Mouse (Mus musculus) neural tube, embryonic 11.5 days (tissue): ENCODE results near the gene Fanci. TPM values are rescaled to one million over a fixed set of nuclear protein-coding genes. Genes with fewer than 3 reads are reported as not detected.

ENCODE experiments used
- ATAC-seq: fragments of 200-750 bp; cut with Nextera tagmentation; 2 replicates; pipeline ENCODE4 v1.8.0; 2017; ENCODE audit warnings: moderate number of reproducible peaks, mild to moderate bottlenecking, moderate TSS enrichment, moderate library complexity; ENCODE audit not compliant: insufficient read depth, low FRiP score, low TSS enrichment
- DNase-seq: peaks from one replicate; pipeline ENCODE4 v3.0.0-alpha.2; 2015; ENCODE audit warnings: low spot score
- H3K27ac ChIP-seq: fragments of 300-500 bp; sonication (generic); 2 replicates; pipeline ENCODE4 v1.5.1; 2014; ENCODE audit warnings: low read depth, mild to moderate bottlenecking, low read length
- H3K27me3 ChIP-seq: fragments of 300-500 bp; sonication (generic); 2 replicates; pipeline ENCODE4 v1.6.1; 2014; ENCODE audit warnings: mild to moderate bottlenecking, low read length, mixed read lengths; ENCODE audit not compliant: control insufficient read depth, insufficient read depth
- H3K36me3 ChIP-seq: fragments of 300-500 bp; sonication (generic); 2 replicates; pipeline ENCODE4 v1.6.1; 2014; ENCODE audit warnings: mild to moderate bottlenecking, low read length, moderate library complexity, mixed read lengths; ENCODE audit not compliant: control insufficient read depth, insufficient read depth
- H3K4me1 ChIP-seq: fragments of 300-500 bp; sonication (generic); 2 replicates; pipeline ENCODE4 v1.6.1; 2014; ENCODE audit warnings: low read length, mixed read lengths; ENCODE audit not compliant: control insufficient read depth, insufficient read depth
- H3K4me2 ChIP-seq: fragments of 300-500 bp; sonication (generic); 2 replicates; pipeline ENCODE4 v1.6.1; 2014; ENCODE audit warnings: low read depth, mild to moderate bottlenecking, moderate library complexity
- H3K4me3 ChIP-seq: fragments of 300-500 bp; sonication (generic); 2 replicates; pipeline ENCODE4 v1.5.1; 2014; ENCODE audit warnings: low read depth, low read length
- H3K9ac ChIP-seq: fragments of 300-500 bp; sonication (generic); 2 replicates; pipeline ENCODE4 v1.6.1; 2014; ENCODE audit warnings: mild to moderate bottlenecking, low read length
- H3K9me3 ChIP-seq: fragments of 300-500 bp; sonication (generic); 2 replicates; pipeline ENCODE4 v1.6.1; 2016; ENCODE audit warnings: low read length; ENCODE audit not compliant: control insufficient read depth
- WGBS: fragments of 180-500 bp; shearing (Covaris S2); extraction: QIAGEN DNeasy Blood & Tissue Kit; methylation state at CpG from one replicate; pipeline ENCODE4 v1.1.7; 2014; 5-methylcytosine and 5-hydroxymethylcytosine counted together
- polyA plus RNA-seq: library from polyadenylated mRNA; unstranded; fragments of >200 nt; fragmentation: Nextera tagmentation; extraction: Ambion mirVana; gene quantifications from 2 replicates; pipeline ENCODE4 v1.2.1, GENCODE M21; 2014

Fanci gene
- polyA plus RNA-seq, 1 experiment from 2014 or later = 16.5 TPM

- no peak overlapping the region for H3K9ac ChIP-seq
- DNase-seq (no peak), ATAC-seq (no peak)
- H3K9me3 ChIP-seq = no peaks in the 10 kb centered on the region
- no peaks in the 10 kb centered on the region for H3K36me3 ChIP-seq
- no peak overlapping the region for H3K4me2 ChIP-seq
- no peak overlapping the region for H3K27ac ChIP-seq
- no peaks in the 10 kb centered on the region for H3K27me3 ChIP-seq
- 96% methylated on average over 7 of the region's 7 CpGs for WGBS
- no peak overlapping the region for H3K4me3 ChIP-seq
- peaks cover 7% of the 10 kb centered on the region; the same call in 1 of the 2 replicates for H3K4me1 ChIP-seq
These were observed 2.2 kb downstream of the Fanci start for GRCm38 (mm10) chr7:79393924-79394323.

GRCm38 (mm10) chr7:79394666-79395065 is 2.9 kb downstream of the Fanci start:
- Histone ChIP-seq H3K4me1 (peaks cover 7% of the 10 kb centered on the region; the same call in 1 of the 2 replicates), H3K9ac (no peak overlapping the region), H3K9me3 (no peaks in the 10 kb centered on the region), H3K36me3 (no peaks in the 10 kb centered on the region), H3K4me2 (no peak overlapping the region), H3K4me3 (no peak overlapping the region), H3K27me3 (no peaks in the 10 kb centered on the region), H3K27ac (no peak overlapping the region)
- no peak for DNase-seq
- 60% methylated on average over 7 of the region's 7 CpGs for WGBS
- no peak for ATAC-seq

- Histone ChIP-seq H3K36me3 (no peaks in the 10 kb centered on the region), H3K27ac (no peak overlapping the region), H3K27me3 (no peaks in the 10 kb centered on the region), H3K9ac (no peak overlapping the region), H3K4me2 (no peak overlapping the region), H3K9me3 (no peaks in the 10 kb centered on the region), H3K4me3 (no peak overlapping the region), H3K4me1 (peaks cover 7% of the 10 kb centered on the region; the same call in 1 of the 2 replicates)
- 87% methylated on average over 7 of the region's 7 CpGs for WGBS
- DNase-seq = no peak
- no peak for ATAC-seq
These were observed 3.5 kb downstream of the Fanci start for GRCm38 (mm10) chr7:79395186-79395585.

GRCm38 (mm10) chr7:79397446-79397963 is 5.8 kb downstream of the Fanci start:
- ATAC-seq = no peak
- 39% methylated on average over 10 of the region's 10 CpGs for WGBS
- no peak overlapping the region for H3K9ac ChIP-seq

GRCm38 (mm10) chr7:79398426-79398825 is 6.7 kb downstream of the Fanci start:
- Histone ChIP-seq H3K27ac (no peak overlapping the region), H3K4me3 (no peak overlapping the region), H3K4me1 (no peaks in the 10 kb centered on the region), H3K27me3 (no peaks in the 10 kb centered on the region), H3K36me3 (no peaks in the 10 kb centered on the region; the same call in 1 of the 2 replicates), H3K9ac (no peak overlapping the region), H3K9me3 (no peaks in the 10 kb centered on the region), H3K4me2 (no peak overlapping the region)
- ATAC-seq (no peak), DNase-seq (no peak)
- WGBS = 86% methylated on average over 8 of the region's 8 CpGs

More at GRCm38 (mm10) chr7:79397446-79397963, 5.8 kb downstream of the Fanci start:
- Histone ChIP-seq H3K36me3 (no peaks in the 10 kb centered on the region), H3K4me2 (no peak overlapping the region), H3K27ac (no peak overlapping the region), H3K27me3 (no peaks in the 10 kb centered on the region), H3K4me1 (0 out of 2 replicates have a peak, but pooled peaks cover 3% of the 10 kb centered on the region), H3K9me3 (no peaks in the 10 kb centered on the region), H3K4me3 (no peak overlapping the region)
- DNase-seq = no peak

GRCm38 (mm10) chr7:79398971-79399370 is 7.2 kb downstream of the Fanci start:
- H3K36me3 ChIP-seq = no peaks in the 10 kb centered on the region; the same call in 1 of the 2 replicates
- H3K4me1 ChIP-seq = no peaks in the 10 kb centered on the region
- no peaks in the 10 kb centered on the region for H3K27me3 ChIP-seq
- H3K9me3 ChIP-seq = no peaks in the 10 kb centered on the region
- ATAC-seq = no peak
- H3K9ac ChIP-seq = no peak overlapping the region
- H3K27ac ChIP-seq = no peak overlapping the region
- 81% methylated on average over 12 of the region's 12 CpGs for WGBS
- no peak overlapping the region for H3K4me3 ChIP-seq
- H3K4me2 ChIP-seq = no peak overlapping the region
- DNase-seq = no peak

- Histone ChIP-seq H3K9me3 (no peaks in the 10 kb centered on the region), H3K27me3 (no peaks in the 10 kb centered on the region), H3K36me3 (no peaks in the 10 kb centered on the region; the same call in 1 of the 2 replicates), H3K4me1 (no peaks in the 10 kb centered on the region), H3K4me2 (no peak overlapping the region), H3K27ac (no peak overlapping the region), H3K4me3 (no peak overlapping the region), H3K9ac (no peak overlapping the region)
- DNase-seq (no peak), ATAC-seq (no peak)
- WGBS = 86% methylated on average over 3 of the region's 3 CpGs
These were observed 8.6 kb downstream of the Fanci start for GRCm38 (mm10) chr7:79400296-79400695.

GRCm38 (mm10) chr7:79414449-79415375 is 23.0 kb downstream of the Fanci start:
- Histone ChIP-seq H3K4me3 (no peak overlapping the region), H3K9ac (no peak overlapping the region), H3K4me1 (no peaks in the 10 kb centered on the region), H3K4me2 (no peak overlapping the region), H3K9me3 (no peaks in the 10 kb centered on the region), H3K36me3 (no peaks in the 10 kb centered on the region), H3K27ac (no peak overlapping the region), H3K27me3 (no peaks in the 10 kb centered on the region)
- no peak for ATAC-seq
- WGBS = 84% methylated on average over 18 of the region's 18 CpGs
- DNase-seq = no peak
